Mouse (Mus musculus) 416B (cell line): Measurements from ENCODE around the gene Crim1.
A peak's percentile ranks its signal among the peaks of the same experiment; 100 is the strongest.

ENCODE experiments used
- DNase-seq: peaks from one replicate; pipeline ENCODE4 v3.0.0; 2011; ENCODE audit warnings: low read depth

The Crim1 gene

GRCm38 (mm10) chr17:78199626-78200560 lies at the start of gene Crim1:
Gene Crim1 (plus strand): TSS chr17:78200248.
- peak; percentile 65 for DNase-seq

- DNase-seq: no peak
Measured at GRCm38 (mm10) chr17:78151479-78152282, 48.4 kb upstream of the Crim1 start.

GRCm38 (mm10) chr17:78163278-78163677 lies 36.8 kb upstream of the Crim1 start:
- DNase-seq: peak; percentile 66

GRCm38 (mm10) chr17:78163724-78164236 lies 36.3 kb upstream of the Crim1 start:
- peak; percentile 1 for DNase-seq

GRCm38 (mm10) chr17:78165855-78166254 lies 34.2 kb upstream of the Crim1 start:
- DNase-seq: peak; percentile 16

GRCm38 (mm10) chr17:78166566-78166965 lies 33.5 kb upstream of the Crim1 start:
- DNase-seq: no peak

- no peak for DNase-seq
Measured at GRCm38 (mm10) chr17:78172371-78172770, 27.7 kb upstream of the Crim1 start.

GRCm38 (mm10) chr17:78180766-78181165 lies 19.3 kb upstream of the Crim1 start:
- no peak for DNase-seq

GRCm38 (mm10) chr17:78196184-78196583 lies 3.9 kb upstream of the Crim1 start:
- no peak for DNase-seq

GRCm38 (mm10) chr17:78197111-78197510 lies 2.9 kb upstream of the Crim1 start:
- peak; percentile 55 for DNase-seq

- no peak for DNase-seq
Measured at GRCm38 (mm10) chr17:78198140-78198539, 1.9 kb upstream of the Crim1 start.

GRCm38 (mm10) chr17:78198820-78199219 lies 1.2 kb upstream of the Crim1 start:
- no peak for DNase-seq

- DNase-seq: peak; percentile 6
Measured at GRCm38 (mm10) chr17:78199231-78199625, 820 bp upstream of the Crim1 start.

GRCm38 (mm10) chr17:78200561-78201220 lies 643 bp downstream of the Crim1 start:
- peak; percentile 36 for DNase-seq

- peak; percentile 30 for DNase-seq
Measured at GRCm38 (mm10) chr17:78201221-78202058, 1.4 kb downstream of the Crim1 start.

GRCm38 (mm10) chr17:78202221-78202620 lies 2.2 kb downstream of the Crim1 start:
- DNase-seq: no peak

GRCm38 (mm10) chr17:78202756-78203155 lies 2.7 kb downstream of the Crim1 start:
- DNase-seq: no peak

- peak; percentile 31 for DNase-seq
Measured at GRCm38 (mm10) chr17:78203478-78203877, 3.4 kb downstream of the Crim1 start.

GRCm38 (mm10) chr17:78206421-78206820 lies 6.4 kb downstream of the Crim1 start:
- DNase-seq: no peak

GRCm38 (mm10) chr17:78207246-78207645 lies 7.2 kb downstream of the Crim1 start:
- DNase-seq: peak; percentile 15

GRCm38 (mm10) chr17:78208805-78209204 lies 8.8 kb downstream of the Crim1 start:
- no peak for DNase-seq
